Mouse (Mus musculus) stomach, embryonic 15.5 days (tissue): ENCODE measurements around the gene Gm11214. TPM values are rescaled to one million over a fixed set of nuclear protein-coding genes. Genes with fewer than 3 reads are reported as not detected.

Experiments used
- ATAC-seq: fragments of 200-750 bp; cut with Nextera tagmentation; 2 replicates; pipeline ENCODE4 v1.8.0; 2017; ENCODE audit warnings: low read depth, moderate number of reproducible peaks, moderate TSS enrichment; ENCODE audit not compliant: insufficient read depth, low FRiP score
- H3K27ac ChIP-seq: fragments of 300-500 bp; sonication (generic); 2 replicates; pipeline ENCODE4 v1.5.1; 2015; ENCODE audit warnings: mild to moderate bottlenecking, inconsistent platforms
- H3K27me3 ChIP-seq: fragments of 300-500 bp; sonication (generic); replicated peaks from 2 replicates; pipeline ENCODE4 v1.6.1; 2015; ENCODE audit warnings: inconsistent platforms
- H3K36me3 ChIP-seq: fragments of 300-500 bp; sonication (generic); 2 replicates; pipeline ENCODE4 v1.6.1; 2015; ENCODE audit warnings: inconsistent platforms
- H3K4me1 ChIP-seq: fragments of 300-500 bp; sonication (generic); 2 replicates; pipeline ENCODE4 v1.6.1; 2015; ENCODE audit warnings: inconsistent platforms
- H3K4me2 ChIP-seq: fragments of 300-500 bp; sonication (generic); 2 replicates; pipeline ENCODE4 v1.6.1; 2015; ENCODE audit warnings: mild to moderate bottlenecking, inconsistent platforms
- H3K4me3 ChIP-seq: fragments of 300-500 bp; sonication (generic); replicated peaks from 2 replicates; pipeline ENCODE4 v1.5.1; 2015; ENCODE audit warnings: inconsistent platforms
- H3K9ac ChIP-seq: fragments of 300-500 bp; sonication (generic); 2 replicates; pipeline ENCODE4 v1.6.1; 2015; ENCODE audit warnings: inconsistent platforms
- H3K9me3 ChIP-seq: fragments of 300-500 bp; sonication (generic); 2 replicates; pipeline ENCODE4 v1.6.1; 2016; ENCODE audit warnings: inconsistent platforms
- WGBS: fragments of 180-500 bp; shearing (Covaris S2); methylation state at CpG from one replicate; pipeline ENCODE4 v1.1.7; 2015; 5-methylcytosine and 5-hydroxymethylcytosine counted together
- polyA plus RNA-seq: library from polyadenylated mRNA; unstranded; fragments of >200 nt; fragmentation: Nextera tagmentation; extraction: Ambion mirVana; gene quantifications from 2 replicates; pipeline ENCODE4 v1.2.1, GENCODE M21; 2015

The Gm11214 gene
- polyA plus RNA-seq, 1 experiment from 2014 or later, result not detected

DNA sequence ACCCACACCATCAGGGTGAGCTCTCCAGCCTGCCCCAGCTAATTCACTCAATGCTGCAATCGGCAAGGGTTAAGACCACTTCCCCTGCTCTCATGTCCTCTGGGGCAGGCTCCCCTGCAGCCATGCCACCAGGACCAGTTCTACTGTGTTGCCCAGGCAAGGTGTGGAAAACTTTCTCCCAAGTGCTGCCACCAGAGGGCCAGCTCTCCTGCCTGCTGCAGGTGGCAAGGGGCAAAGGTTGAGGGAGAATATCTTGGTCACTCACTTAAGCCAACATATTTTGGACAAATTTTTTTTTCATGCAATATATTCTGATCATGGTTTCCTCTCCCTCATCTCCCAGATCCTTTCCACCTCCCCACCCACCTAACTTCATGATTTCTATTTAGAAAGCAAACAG lies 8.8 kb downstream of the Gm11214 start:
- H3K27me3 ChIP-seq, result no peaks in the 10 kb centered on the region
- no peaks in the 10 kb centered on the region for H3K4me1 ChIP-seq
- H3K9me3 ChIP-seq, result no peaks in the 10 kb centered on the region
- no peak overlapping the region for H3K9ac ChIP-seq
- no peaks in the 10 kb centered on the region for H3K36me3 ChIP-seq
- H3K27ac ChIP-seq, result no peak overlapping the region
- H3K4me2 ChIP-seq, result no peak overlapping the region
- WGBS, result 74% methylated on average over 1 of the region's 1 CpGs
- no peak overlapping the region for H3K4me3 ChIP-seq
- no peak for ATAC-seq

DNA sequence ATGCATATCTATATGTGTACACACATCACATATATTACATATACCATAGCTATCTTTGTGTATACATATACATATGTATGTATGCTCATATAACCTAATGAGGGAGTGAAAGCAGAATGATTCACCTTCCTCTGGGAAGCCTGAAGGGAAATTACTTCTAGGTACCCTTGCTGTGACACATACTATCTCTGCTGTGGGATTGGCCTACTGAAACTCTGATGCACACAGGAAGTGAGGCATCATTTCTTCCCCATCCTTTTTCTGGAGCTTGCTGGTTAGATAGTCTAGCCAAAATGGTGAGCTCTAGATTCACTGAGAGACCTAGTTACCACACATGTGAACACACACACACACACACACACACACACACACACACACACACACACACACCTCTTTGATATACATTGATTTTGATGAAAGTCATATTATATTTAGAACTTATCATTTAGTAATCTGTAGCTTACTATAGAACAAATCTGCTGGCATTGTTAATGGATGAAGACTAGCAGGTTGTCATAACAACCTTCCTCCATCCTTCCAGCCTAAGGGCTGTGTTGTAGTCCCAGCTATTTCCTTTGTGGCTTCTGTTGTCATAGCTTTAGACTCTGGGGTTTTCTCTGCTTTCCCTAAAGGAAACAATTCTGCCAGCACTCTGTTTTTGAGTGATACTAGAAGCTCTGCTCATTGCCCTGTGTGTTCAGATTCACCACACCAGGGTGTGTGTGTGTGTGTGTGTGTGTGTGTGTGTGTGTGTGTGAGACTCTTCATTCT lies 19.0 kb downstream of the Gm11214 start:
- ATAC-seq, result no peak
- Histone ChIP-seq H3K27me3 (no peaks in the 10 kb centered on the region), H3K4me1 (no peaks in the 10 kb centered on the region), H3K4me2 (no peak overlapping the region), H3K36me3 (no peaks in the 10 kb centered on the region), H3K9me3 (no peaks in the 10 kb centered on the region), H3K27ac (no peak overlapping the region), H3K4me3 (no peak overlapping the region), H3K9ac (no peak overlapping the region)

DNA sequence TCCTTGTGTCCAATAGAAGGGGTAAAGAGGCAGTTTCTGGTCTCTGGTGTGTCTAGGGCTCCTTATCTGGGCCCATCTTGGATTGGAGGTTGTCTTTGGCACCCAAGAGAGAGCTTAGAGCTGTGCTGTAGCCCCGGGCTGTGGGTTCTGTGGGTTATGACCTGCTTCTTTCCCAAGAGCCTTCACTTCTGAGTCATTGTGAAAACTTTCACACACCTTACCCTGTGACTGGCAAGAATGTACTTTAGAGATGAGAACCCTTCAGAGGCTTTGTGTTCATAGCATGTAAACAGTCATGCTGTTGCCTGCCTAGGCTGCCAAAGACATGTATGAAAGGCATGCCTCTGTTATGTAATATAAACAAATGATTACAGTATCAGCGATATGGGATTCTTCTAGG lies 23.3 kb downstream of the Gm11214 start:
- H3K9me3 ChIP-seq, result no peaks in the 10 kb centered on the region
- no peaks in the 10 kb centered on the region for H3K27me3 ChIP-seq
- 54% methylated on average over 2 of the region's 2 CpGs for WGBS
- H3K9ac ChIP-seq, result no peak overlapping the region
- H3K4me2 ChIP-seq, result no peak overlapping the region
- no peak overlapping the region for H3K4me3 ChIP-seq
- no peaks in the 10 kb centered on the region for H3K4me1 ChIP-seq
- no peaks in the 10 kb centered on the region for H3K36me3 ChIP-seq
- H3K27ac ChIP-seq, result no peak overlapping the region
- ATAC-seq, result no peak

DNA sequence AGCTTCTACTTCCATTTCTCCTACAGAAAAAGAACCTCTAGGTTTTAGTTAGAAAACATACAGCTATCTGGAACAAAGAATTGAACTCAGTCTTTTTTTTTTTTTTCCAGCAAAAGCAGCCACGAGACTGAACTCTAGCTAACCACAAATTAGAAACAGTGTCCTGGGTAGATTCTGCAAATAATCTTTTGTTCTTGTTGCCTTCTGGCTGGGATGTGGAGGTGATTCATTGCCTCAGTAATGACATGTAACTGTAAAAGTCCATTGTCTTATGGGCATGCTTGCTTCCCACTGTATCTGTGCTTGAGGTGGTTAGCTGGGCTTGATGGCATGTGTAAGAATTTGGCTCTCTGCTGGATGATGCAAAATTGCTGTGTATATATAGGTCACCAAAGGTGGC lies 24.6 kb downstream of the Gm11214 start:
- no peak overlapping the region for H3K4me2 ChIP-seq
- H3K9me3 ChIP-seq, result no peaks in the 10 kb centered on the region
- no peaks in the 10 kb centered on the region for H3K36me3 ChIP-seq
- no peak overlapping the region for H3K4me3 ChIP-seq
- no peaks in the 10 kb centered on the region for H3K27me3 ChIP-seq
- ATAC-seq, result no peak
- no peak overlapping the region for H3K27ac ChIP-seq
- WGBS, result 52% methylated on average over 1 of the region's 1 CpGs
- H3K9ac ChIP-seq, result no peak overlapping the region
- no peaks in the 10 kb centered on the region for H3K4me1 ChIP-seq

DNA sequence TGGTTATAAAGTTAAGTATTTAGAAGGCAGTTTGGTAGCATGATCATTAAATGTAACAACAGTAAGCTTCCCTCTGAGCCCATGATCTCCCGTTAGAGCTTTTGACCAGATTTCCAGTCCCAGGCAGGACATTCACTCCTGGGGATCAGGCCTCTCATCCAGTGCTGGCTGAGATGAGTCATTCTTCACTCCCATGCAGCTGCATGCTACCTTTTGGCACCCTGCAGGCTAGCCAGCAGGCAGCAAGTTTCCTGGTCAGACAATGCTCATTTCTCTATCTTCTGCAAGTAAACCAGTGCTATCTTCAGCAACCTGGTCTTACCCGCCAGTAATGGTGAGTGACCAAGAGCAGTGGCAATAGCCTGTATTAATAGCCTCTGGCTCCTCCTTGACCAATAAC lies 30.0 kb downstream of the Gm11214 start:
- H3K4me2 ChIP-seq, result no peak overlapping the region
- no peaks in the 10 kb centered on the region for H3K9me3 ChIP-seq
- 92% methylated on average over 2 of the region's 2 CpGs for WGBS
- no peaks in the 10 kb centered on the region for H3K36me3 ChIP-seq
- no peaks in the 10 kb centered on the region for H3K4me1 ChIP-seq
- H3K27me3 ChIP-seq, result no peaks in the 10 kb centered on the region
- H3K9ac ChIP-seq, result no peak overlapping the region
- H3K27ac ChIP-seq, result no peak overlapping the region
- no peak for ATAC-seq
- no peak overlapping the region for H3K4me3 ChIP-seq

DNA sequence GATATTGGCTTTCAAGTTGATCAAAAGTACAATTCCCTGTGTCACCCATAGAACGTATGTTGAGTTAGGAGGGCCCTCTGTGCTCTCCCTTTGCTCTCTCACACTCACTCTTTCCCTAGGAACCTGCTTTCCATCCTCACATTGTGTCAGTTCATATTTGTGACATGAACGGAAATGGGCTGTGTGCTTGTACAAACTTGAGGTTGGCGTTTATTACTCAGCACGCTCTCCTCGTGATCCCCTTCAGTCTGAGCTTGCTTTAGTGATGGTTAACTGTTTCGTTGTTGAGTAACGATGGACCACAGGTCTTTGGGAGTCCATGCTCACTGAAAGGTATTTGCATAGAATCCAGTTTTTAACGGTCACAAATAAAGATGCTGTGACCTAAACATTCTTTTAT lies 36.1 kb downstream of the Gm11214 start:
- Histone ChIP-seq H3K36me3 (no peaks in the 10 kb centered on the region), H3K9ac (no peak overlapping the region), H3K9me3 (no peaks in the 10 kb centered on the region), H3K4me2 (no peak overlapping the region), H3K27me3 (no peaks in the 10 kb centered on the region), H3K4me3 (no peak overlapping the region), H3K4me1 (no peaks in the 10 kb centered on the region), H3K27ac (no peak overlapping the region)
- no peak for ATAC-seq
- WGBS, result 84% methylated on average over 8 of the region's 8 CpGs

DNA sequence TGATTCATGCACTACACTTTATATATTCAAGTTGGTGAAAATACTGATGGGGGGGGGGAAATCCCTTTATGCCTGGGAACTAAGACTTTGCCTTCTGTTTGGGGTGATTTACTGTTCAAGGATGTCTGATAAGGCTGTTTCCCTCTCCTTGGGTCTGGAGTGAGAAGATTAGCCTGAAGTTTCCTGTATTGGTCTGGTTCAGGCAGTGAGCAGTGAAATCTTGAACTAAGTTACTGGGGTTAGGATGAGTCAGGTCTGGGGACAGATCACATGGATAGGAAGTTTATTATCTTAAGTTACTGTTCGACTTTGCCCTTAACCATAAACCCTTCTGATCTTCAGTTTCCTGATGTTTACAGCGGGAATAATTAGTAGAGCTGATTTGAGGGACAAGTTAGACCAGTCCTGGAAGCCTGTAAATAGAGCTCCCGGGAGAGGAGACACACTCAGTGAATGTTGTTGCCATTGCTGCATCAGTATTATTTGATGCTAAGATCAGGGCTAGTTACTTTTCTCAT lies 37.6 kb downstream of the Gm11214 start:
- Histone ChIP-seq H3K9ac (no peak overlapping the region), H3K4me2 (no peak overlapping the region), H3K4me3 (no peak overlapping the region), H3K27ac (no peak overlapping the region), H3K9me3 (no peaks in the 10 kb centered on the region), H3K36me3 (no peaks in the 10 kb centered on the region), H3K27me3 (no peaks in the 10 kb centered on the region), H3K4me1 (no peaks in the 10 kb centered on the region)
- WGBS, result 49% methylated on average over 3 of the region's 3 CpGs
- ATAC-seq, result no peak

DNA sequence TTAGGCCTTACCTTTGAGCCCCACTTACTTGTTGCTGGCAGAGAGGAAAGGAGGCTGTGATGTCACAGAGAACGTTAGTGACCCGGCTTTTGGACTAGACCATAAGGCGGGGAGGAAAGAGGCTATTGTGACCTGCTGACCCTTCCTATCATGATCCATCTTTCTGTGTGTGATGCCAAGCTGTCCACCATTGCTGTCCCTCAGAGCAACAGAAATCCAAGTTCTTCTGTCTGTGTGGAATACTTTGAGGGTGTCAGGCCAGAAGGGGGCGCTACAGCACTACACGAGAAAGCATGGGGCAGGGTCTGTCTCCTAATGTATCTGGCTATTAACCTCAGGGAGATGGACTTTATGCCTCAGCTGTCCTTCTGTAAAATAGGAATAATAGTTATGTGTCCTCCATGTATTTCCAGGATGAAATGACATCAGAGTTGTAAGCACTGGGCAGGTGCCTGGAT lies 40.8 kb downstream of the Gm11214 start, which contains the start of gene Tex48:
TSS of gene Tex48 (minus strand) at position 51 of the 458 bp plus-strand sequence.
- no peaks in the 10 kb centered on the region for H3K36me3 ChIP-seq
- H3K9ac ChIP-seq, result no peak within 1 kb of the TSS
- H3K4me3 ChIP-seq, result no peak within 1 kb of the TSS
- no peak within 1 kb of the TSS for H3K4me2 ChIP-seq
- H3K27me3 ChIP-seq, result no peaks in the 10 kb centered on the region
- H3K4me1 ChIP-seq, result no peaks in the 10 kb centered on the region
- H3K27ac ChIP-seq, result no peak within 1 kb of the TSS
- 58% methylated on average over 5 of the region's 5 CpGs for WGBS
- no peaks in the 10 kb centered on the region for H3K9me3 ChIP-seq
- ATAC-seq, result no peak

DNA sequence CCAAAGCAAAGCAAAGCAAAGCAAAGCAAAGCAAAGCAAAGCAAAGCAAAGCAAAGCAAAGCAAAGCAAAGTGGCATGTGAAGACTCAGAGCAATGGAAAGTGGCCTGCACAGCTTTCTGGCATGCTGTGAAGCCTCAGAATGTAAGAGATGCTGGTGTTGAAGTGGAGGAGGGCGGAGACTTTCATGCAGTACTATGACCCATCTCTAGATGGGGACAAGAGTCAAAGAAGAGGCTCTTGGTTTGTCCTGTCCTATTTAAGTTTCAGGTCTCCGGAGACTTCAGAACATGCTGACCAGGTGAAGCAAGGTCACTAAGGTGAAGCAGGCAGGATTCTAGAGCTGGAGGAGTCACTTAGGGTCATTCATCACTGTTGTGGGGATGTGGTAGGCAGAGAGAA lies 41.3 kb downstream of the Gm11214 start:
- Histone ChIP-seq H3K4me2 (no peak overlapping the region), H3K36me3 (no peaks in the 10 kb centered on the region), H3K4me3 (no peak overlapping the region), H3K27me3 (no peaks in the 10 kb centered on the region), H3K9ac (no peak overlapping the region), H3K9me3 (no peaks in the 10 kb centered on the region), H3K4me1 (no peaks in the 10 kb centered on the region), H3K27ac (no peak overlapping the region)
- no peak for ATAC-seq
- WGBS, result 62% methylated on average over 2 of the region's 2 CpGs

Other genes starting within 250 kb of the Gm11214 start
- 4.1 and 4.3 TPM in 2 replicates for gene Whrn, start 167.4 kb downstream of the Gm11214 start, polyA plus RNA-seq
- 248 and 268 TPM in 2 replicates for gene Atp6v1g1, start 118.6 kb downstream of the Gm11214 start, polyA plus RNA-seq
- 8.2 and 8.3 TPM in 2 replicates for gene Tmem268, start 104.6 kb downstream of the Gm11214 start, polyA plus RNA-seq
- not detected in 2 replicates for gene Gm11213, start 58.1 kb downstream of the Gm11214 start, polyA plus RNA-seq
- not detected in 2 replicates for gene Tex48, start 41.0 kb downstream of the Gm11214 start, polyA plus RNA-seq
- gene Tnfsf15, start 81.7 kb upstream of the Gm11214 start, polyA plus RNA-seq, result 0.05 and 0.10 TPM in 2 replicates
- 0.05 and 0.08 TPM in 2 replicates for gene Tnfsf8, start 198.0 kb upstream of the Gm11214 start, polyA plus RNA-seq